ENCODE assay signal across 25 mouse cellular contexts in genomic region chr6:99964007-99964406, GRCm38 (mm10).
"Had no signal": no experiment of that assay in that cellular context is flagged by ENCODE, and none has a peak within 500 bp of the region (broad histone marks: within the 10 kb centered on the region; RNA-seq: fewer than 3 reads in every experiment).

No protein-coding gene starts in this region.

- H3K36me3 ChIP-seq: heart, embryonic 10.5 days; heart, embryonic 12.5 days; hindbrain, embryonic 10.5 days; hindbrain, embryonic 12.5 days; intestine, embryonic 15.5 days; limb, embryonic 10.5 days; limb, embryonic 12.5 days had no signal

- H3K4me1 ChIP-seq: intestine, embryonic 15.5 days had no signal

- H3K9ac ChIP-seq: heart, embryonic 12.5 days; hindbrain, embryonic 12.5 days; hindbrain, embryonic 14.5 days; intestine, embryonic 15.5 days; limb, embryonic 12.5 days had no signal

- DNase-seq: gastrocnemius, adult 2 months; gastrocnemius, postnatal 10 days; gastrocnemius, postnatal 25 days; heart, adult 18-20 months; heart, postnatal 10 days; heart, postnatal 4 days; kidney, adult 18-20 months; kidney, adult 8-10 months; kidney, postnatal 10 days; kidney, postnatal 25 days; kidney, postnatal 4 days; liver had no signal

- H3K27ac ChIP-seq: gastrocnemius, adult 2 months; heart, embryonic 10.5 days; hindbrain, embryonic 10.5 days; hindbrain, embryonic 12.5 days; hindbrain, embryonic 14.5 days; intestine, embryonic 15.5 days; layer of hippocampus, adult 2 months; left cerebral cortex, adult 2 months; limb, embryonic 10.5 days; limb, embryonic 12.5 days had no signal

- ATAC-seq: hindbrain, embryonic 16.5 days; inflammation-experienced regulatory T-cells, adult 6 months; intestine, embryonic 15.5 days; intestine, postnatal 0 days had no signal

- H3K27me3 ChIP-seq: intestine, embryonic 15.5 days had no signal

- H3K4me3 ChIP-seq: gastrocnemius, adult 2 months; heart, embryonic 10.5 days; heart, embryonic 12.5 days; hindbrain, embryonic 10.5 days; hindbrain, embryonic 12.5 days; intestine, embryonic 15.5 days; layer of hippocampus, adult 2 months; left cerebral cortex, adult 2 months; limb, embryonic 10.5 days; limb, embryonic 12.5 days had no signal

- H3K4me2 ChIP-seq: heart, embryonic 12.5 days; hindbrain, embryonic 12.5 days; hindbrain, embryonic 14.5 days; intestine, embryonic 15.5 days; limb, embryonic 12.5 days had no signal

- H3K9me3 ChIP-seq: heart, embryonic 10.5 days; intestine, embryonic 15.5 days; limb, embryonic 10.5 days; limb, embryonic 12.5 days had no signal
